Mouse (Mus musculus) bone marrow, adult 2 months (tissue): Measurements from ENCODE around the gene Tmem186.

ENCODE experiments used
- CTCF ChIP-seq: fragments of 200-500 bp; IDR thresholded peaks from 2 replicates; pipeline ENCODE4 v1.5.1; 2011; ENCODE audit warnings: low read length, control low read depth; ENCODE audit not compliant: control insufficient read depth, insufficient read depth
- POLR2A ChIP-seq: fragments of 200-500 bp; IDR thresholded peaks from 2 replicates; pipeline ENCODE4 v1.6.1; 2011; ENCODE audit warnings: low read depth, mild to moderate bottlenecking, control low read depth, low read length, borderline replicate concordance; ENCODE audit not compliant: control insufficient read depth

DNA sequence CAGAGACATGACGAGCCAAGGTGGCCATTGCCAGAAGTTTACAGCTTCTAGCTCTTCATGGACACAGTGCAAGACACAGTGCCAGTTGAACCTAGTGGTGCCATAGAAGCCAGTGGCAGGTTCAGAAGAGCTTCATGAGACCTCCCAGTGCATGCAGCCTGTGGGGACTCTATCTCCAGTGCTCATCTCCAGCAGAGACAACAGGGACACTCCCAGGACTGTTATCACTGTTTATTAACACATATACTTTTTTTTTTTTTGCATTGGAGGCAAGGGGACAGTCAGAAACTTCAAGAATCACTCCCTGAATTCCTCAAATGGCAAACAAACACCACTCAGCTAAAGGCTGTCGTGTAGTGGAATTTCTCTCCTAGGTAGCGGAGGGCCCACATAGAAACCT lies 24.1 kb downstream of the Tmem186 start:
- TF ChIP-seq POLR2A: no peak
- no peak for TF ChIP-seq CTCF
